Mouse (Mus musculus) CH12.LX (cell line): ENCODE results near the gene Vwa7. TPM values are rescaled to one million over a fixed set of nuclear protein-coding genes. Genes with fewer than 3 reads are reported as not detected.

ENCODE experiments used
- DNase-seq: peaks from one replicate; pipeline ENCODE4 v3.0.0-alpha.2; 2013; ENCODE audit errors: extremely low read depth
- H3K27ac ChIP-seq: 2 replicates; pipeline ENCODE4 v1.5.1; 2012; ENCODE audit warnings: low read depth, mild to moderate bottlenecking, control low read depth, moderate library complexity; ENCODE audit not compliant: insufficient read depth
- H3K27me3 ChIP-seq: replicated peaks from 2 replicates; pipeline ENCODE3; 2012; ENCODE audit warnings: inconsistent platforms
- H3K36me3 ChIP-seq, 2 experiments: replicated peaks in 1 of 2; 2 replicates each; pipeline versions ENCODE3 to v1.6.1; 2012; ENCODE audit warnings: inconsistent platforms in 1 of 2, low read length in 1 of 2, mild to moderate bottlenecking in 1 of 2, mixed read lengths in 1 of 2, moderate library complexity in 1 of 2; ENCODE audit not compliant: control insufficient read depth in 1 of 2, insufficient read depth in 1 of 2
- H3K4me1 ChIP-seq, 2 experiments: 2 replicates each; pipeline ENCODE4 v1.6.1; 2012; ENCODE audit warnings: inconsistent platforms in 1 of 2, moderate library complexity in 1 of 2; ENCODE audit not compliant: insufficient read depth in 2 of 2, control insufficient read depth in 1 of 2
- H3K4me2 ChIP-seq: 2 replicates; pipeline ENCODE4 v1.6.1; 2012; ENCODE audit warnings: low read depth, mild to moderate bottlenecking, control low read depth; ENCODE audit not compliant: poor library complexity, insufficient read depth, severe bottlenecking
- H3K4me3 ChIP-seq, 3 experiments: fragments of 150-350 bp in 1 of 3; sonication (generic) in 1 of 3; replicated peaks in 1 of 3; 2 replicates each; pipeline versions ENCODE3 to v1.5.1; 2011 to 2012; ENCODE audit warnings: low read depth in 2 of 3, low read length in 2 of 3, mild to moderate bottlenecking in 2 of 3, moderate library complexity in 2 of 3, control low read depth in 1 of 3, improper control_type of control experiment in 1 of 3, inconsistent platforms in 1 of 3, mixed read lengths in 1 of 3; ENCODE audit not compliant: poor library complexity in 1 of 3
- H3K79me2 ChIP-seq: replicated peaks from 2 replicates; pipeline ENCODE4 v1.6.1; 2012; ENCODE audit warnings: mild to moderate bottlenecking, moderate library complexity; ENCODE audit not compliant: control insufficient read depth, poor library complexity, insufficient read depth, severe bottlenecking; ENCODE audit errors: extremely low read depth
- H3K9ac ChIP-seq: 2 replicates; pipeline ENCODE4 v1.6.1; 2012; ENCODE audit warnings: low read depth, mild to moderate bottlenecking, control low read depth, moderate library complexity; ENCODE audit not compliant: insufficient read depth
- H3K9me3 ChIP-seq: replicated peaks from 2 replicates; pipeline ENCODE3; 2012; ENCODE audit warnings: low read length, inconsistent platforms, mixed read lengths
- CHD2 ChIP-seq: IDR thresholded peaks from 2 replicates; pipeline ENCODE4 v1.6.1; 2011; ENCODE audit warnings: low read length, improper control_type of control experiment
- CTCF ChIP-seq, 2 experiments: IDR thresholded peaks in 1 of 2; conservative IDR thresholded peaks in 1 of 2; 2 replicates each; pipeline ENCODE4 v1.5.1; 2011 to 2012; ENCODE audit warnings: low read depth in 2 of 2, low read length in 2 of 2, improper control_type of control experiment in 1 of 2, inconsistent platforms in 1 of 2, mild to moderate bottlenecking in 1 of 2, moderate library complexity in 1 of 2
- EP300 ChIP-seq: IDR thresholded peaks from 2 replicates; pipeline ENCODE4 v1.6.1; 2011; ENCODE audit warnings: low read length, improper control_type of control experiment
- IRF4 ChIP-seq: IDR thresholded peaks from 2 replicates; pipeline ENCODE4 v1.6.1; 2014; ENCODE audit warnings: low read depth, mild to moderate bottlenecking, inconsistent platforms, low read length, improper control_type of control experiment
- JUND ChIP-seq: conservative IDR thresholded peaks from 2 replicates; pipeline ENCODE4 v1.6.1; 2011; ENCODE audit warnings: low read depth, low read length, improper control_type of control experiment
- MAFK ChIP-seq: IDR thresholded peaks from 2 replicates; pipeline ENCODE4 v1.6.1; 2011; ENCODE audit warnings: low read length, improper control_type of control experiment; ENCODE audit not compliant: insufficient replicate concordance
- MXI1 ChIP-seq: IDR thresholded peaks from 2 replicates; pipeline ENCODE4 v1.6.1; 2011; ENCODE audit warnings: mild to moderate bottlenecking, low read depth, low read length, improper control_type of control experiment
- MYC ChIP-seq: IDR thresholded peaks from 2 replicates; pipeline ENCODE4 v1.6.1; 2011; ENCODE audit warnings: low read depth, mild to moderate bottlenecking, improper control_type of control experiment, low read length
- NELFE ChIP-seq: IDR thresholded peaks from 2 replicates; pipeline ENCODE4 v1.6.1; 2011; ENCODE audit warnings: low read depth, low read length, improper control_type of control experiment
- PAX5 ChIP-seq: IDR thresholded peaks from 2 replicates; pipeline ENCODE4 v1.6.1; 2012; ENCODE audit warnings: low read length, inconsistent platforms, mixed read lengths
- POLR2A ChIP-seq: IDR thresholded peaks from 2 replicates; pipeline ENCODE4 v1.6.1; 2011; ENCODE audit warnings: low read depth, mild to moderate bottlenecking, improper control_type of control experiment, low read length
- POLR2AphosphoS2 ChIP-seq: IDR thresholded peaks from 2 replicates; pipeline ENCODE4 v1.6.1; 2011; ENCODE audit warnings: low read depth, low read length, improper control_type of control experiment
- SIN3A ChIP-seq: IDR thresholded peaks from 2 replicates; pipeline ENCODE4 v1.6.1; 2012; ENCODE audit warnings: low read length, improper control_type of control experiment, inconsistent platforms
- TBP ChIP-seq: conservative IDR thresholded peaks from 2 replicates; pipeline ENCODE4 v1.6.1; 2011; ENCODE audit warnings: low read depth, low read length, improper control_type of control experiment
- UBTF ChIP-seq: IDR thresholded peaks from 2 replicates; pipeline ENCODE4 v1.6.1; 2012; ENCODE audit warnings: low read depth, mild to moderate bottlenecking, inconsistent platforms, low read length, improper control_type of control experiment, moderate library complexity
- USF1 ChIP-seq: IDR thresholded peaks from 2 replicates; pipeline ENCODE4 v1.6.1; 2014; ENCODE audit warnings: low read depth, mild to moderate bottlenecking, inconsistent platforms, low read length, improper control_type of control experiment
- USF2 ChIP-seq: conservative IDR thresholded peaks from 2 replicates; pipeline ENCODE4 v1.6.1; 2011; ENCODE audit warnings: low read depth, low read length, improper control_type of control experiment
- ZC3H11A ChIP-seq: IDR thresholded peaks from 2 replicates; pipeline ENCODE4 v1.6.1; 2012; ENCODE audit warnings: low read depth, mild to moderate bottlenecking, inconsistent platforms, low read length, improper control_type of control experiment
- ZNF384 ChIP-seq: IDR thresholded peaks from 2 replicates; pipeline ENCODE4 v1.6.1; 2012; ENCODE audit warnings: low read depth, low read length, improper control_type of control experiment, inconsistent platforms
- dilution Hi-C: fragments of 300-500 bp; cut with MboI; formaldehyde crosslinking; loops from 2 replicates; pipeline ENCODE4 v1.14.3; 2020; ENCODE audit warnings: low sequenced_read_pairs; ENCODE audit not compliant: extremely low pct_unique_long_range_greater_than_20kb, extremely low pct_ligation_motif_present
- in situ Hi-C: fragments of 300-500 bp; cut with MboI; formaldehyde crosslinking; loops from 3 replicates; pipeline ENCODE4 v1.14.3; 2019; ENCODE audit warnings: low sequenced_read_pairs, low pct_ligation_motif_present, low pct_unique_long_range_greater_than_20kb, mixed read lengths
- polyA plus RNA-seq: library from polyadenylated mRNA; unstranded; fragments of >175 nt; gene quantifications from 2 replicates; pipeline ENCODE4 v1.2.1, GENCODE M21; 2012; ENCODE audit warnings: low read depth; ENCODE audit not compliant: insufficient read length
- total RNA-seq, 2 experiments: library from RNA; depleted of rRNA; stranded (reverse); fragments of 300-350 nt in 1 of 2; fragments of >200 nt in 1 of 2; gene quantifications; 2 replicates each; pipeline ENCODE4 v1.2.3; 2012 to 2014

Vwa7 gene
- total and polyA plus RNA-seq, 3 experiments: 0.42 to 1.2 TPM; not detected in 1

DNA sequence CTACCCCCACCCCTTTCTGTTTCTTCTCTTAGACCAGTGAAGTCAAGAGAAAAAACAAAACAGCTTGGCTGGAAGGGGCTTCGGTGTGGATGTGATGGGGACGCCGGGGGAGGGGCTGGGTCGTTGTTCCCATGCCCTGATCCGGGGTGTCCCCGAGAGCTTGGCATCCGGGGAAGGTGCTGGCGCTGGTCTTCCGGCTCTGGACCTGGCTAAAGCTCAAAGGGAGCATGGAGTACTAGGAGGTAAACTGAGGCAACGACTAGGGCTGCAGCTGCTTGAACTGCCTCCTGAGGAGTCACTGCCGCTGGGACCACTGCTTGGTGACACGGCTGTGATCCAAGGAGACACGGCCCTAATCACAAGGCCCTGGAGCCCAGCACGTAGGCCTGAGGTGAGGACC lies 43.7 kb downstream of the Vwa7 start:
- Histone ChIP-seq H3K4me1 (peaks cover 2 to 7% of the 10 kb centered on the region in 2 experiments; a peak in 3 of 4 replicates), H3K4me2 (no peak overlapping the region), H3K27ac (no peak overlapping the region), H3K79me2 (no peaks in the 10 kb centered on the region), H3K9me3 (no peaks in the 10 kb centered on the region), H3K36me3 (peaks cover 52 to 84% of the 10 kb centered on the region in 2 experiments), H3K27me3 (no peaks in the 10 kb centered on the region), H3K4me3 (no peak overlapping the region), H3K9ac (no peak overlapping the region)
- dilution Hi-C loops (no loop called here), in situ Hi-C loops (no loop called here)
- DNase-seq: no peak
- TF ChIP-seq POLR2AphosphoS2 (no peak), ZC3H11A (no peak), ZNF384 (no peak), CTCF (conservative IDR thresholded peaks at IDR 0.05 in 1 of 2, IDR thresholded peaks at IDR 0.05 in 1 of 2; ENCODE audit: low read depth in 2 of 2, low read length in 2 of 2) (no peak), IRF4 (no peak), SIN3A (no peak), CHD2 (no peak), USF2 (no peak), MAFK (no peak), MXI1 (no peak), EP300 (no peak), USF1 (no peak), NELFE (no peak), POLR2A (no peak), PAX5 (no peak)

DNA sequence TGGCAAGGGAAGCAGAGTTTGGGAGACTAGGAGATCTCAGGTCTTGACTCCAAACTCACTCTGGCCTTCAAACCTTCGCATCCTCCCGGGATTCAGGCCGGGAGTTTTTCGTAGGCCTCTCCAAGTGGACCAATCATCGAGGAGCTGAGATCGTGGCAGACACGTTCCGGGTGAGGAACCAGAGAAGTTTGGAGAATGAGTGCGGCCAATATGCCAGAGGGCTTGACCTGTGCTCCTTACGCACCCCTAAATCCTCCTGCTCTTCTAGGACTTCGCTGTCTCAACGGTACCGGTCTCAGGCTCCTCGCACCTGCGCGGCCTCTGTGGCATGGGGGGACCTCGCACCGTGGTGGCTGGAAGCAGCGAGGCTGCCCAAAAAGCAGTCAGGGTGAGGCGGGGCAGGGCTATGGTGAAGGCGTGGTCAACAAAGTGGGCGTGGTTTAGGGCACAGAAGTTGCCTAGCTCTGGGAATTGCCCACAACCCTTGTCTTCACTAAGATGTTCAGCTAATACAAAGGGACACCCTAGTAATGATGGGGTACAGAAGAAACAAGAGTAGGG lies 44.4 kb downstream of the Vwa7 start:
- no peak for TF ChIP-seq ZNF384
- TF ChIP-seq TBP: no peak
- TF ChIP-seq MXI1: no peak
- TF ChIP-seq EP300: no peak
- no peak for TF ChIP-seq USF2
- TF ChIP-seq JUND: no peak
- no peak for TF ChIP-seq MYC
- TF ChIP-seq UBTF: no peak
- TF ChIP-seq, all 38 proteins: peak for 0
- Histone ChIP-seq H3K4me2 (no peak overlapping the region), H3K27ac (no peak overlapping the region), H3K36me3 (peaks cover 47 to 83% of the 10 kb centered on the region in 2 experiments), H3K79me2 (no peaks in the 10 kb centered on the region), H3K4me3 (no peak overlapping the region), H3K27me3 (no peaks in the 10 kb centered on the region), H3K9me3 (no peaks in the 10 kb centered on the region), H3K9ac (no peak overlapping the region), H3K4me1 (peaks cover 2 to 4% of the 10 kb centered on the region in 2 experiments; a peak in 3 of 4 replicates)
- DNase-seq: peak; percentile 14
- in situ Hi-C loops: no loop called here
- dilution Hi-C loops: no loop called here
